Mouse (Mus musculus): Measurements from ENCODE around the gene Nup210. TPM values are rescaled to one million over a fixed set of nuclear protein-coding genes. Genes with fewer than 3 reads are reported as not detected.
A peak's percentile ranks its signal among the peaks of the same experiment; 100 is the strongest.

Nup210 gene
- polyA plus RNA-seq, 1 experiment, result 43.2 TPM

GRCm38 (mm10) chr6:91012458-91012857 lies 104.2 kb downstream of the Nup210 start:
- TF ChIP-seq CTCF (IDR thresholded peaks at IDR 0.05; ENCODE audit: borderline replicate concordance, extremely low read depth, insufficient read depth, insufficient read length) (no peak), POLR2A (IDR thresholded peaks at IDR 0.05; ENCODE audit: borderline replicate concordance, extremely low read depth, insufficient read depth, insufficient read length, poor library complexity, severe bottlenecking) (no peak)
- DNase-seq (ENCODE audit: low read depth), result no peak

DNA sequence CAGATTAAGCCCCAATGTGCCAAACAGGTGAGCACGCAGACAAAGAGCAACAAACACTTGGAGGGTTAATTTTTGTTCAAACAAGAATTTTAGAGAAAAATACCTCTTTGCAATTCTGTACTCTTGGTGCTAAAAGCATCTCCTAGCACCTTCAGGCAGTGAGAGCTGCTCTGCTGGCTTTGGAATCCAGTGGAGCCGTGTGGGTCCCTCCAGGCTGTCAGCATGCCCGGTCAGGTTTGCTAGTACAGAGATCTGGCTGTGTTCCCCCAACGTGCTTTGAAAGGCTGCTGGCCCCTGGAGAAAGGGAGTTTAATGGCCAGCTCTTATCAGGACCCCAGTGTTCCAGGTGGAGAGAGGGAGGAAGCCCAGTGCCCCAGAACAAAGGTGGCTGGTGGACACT lies 105.1 kb downstream of the Nup210 start:
- no peak for DNase-seq (ENCODE audit: low read depth)
- TF ChIP-seq CTCF (IDR thresholded peaks at IDR 0.05; ENCODE audit: borderline replicate concordance, extremely low read depth, insufficient read depth, insufficient read length), result no peak
- no peak for TF ChIP-seq POLR2A (IDR thresholded peaks at IDR 0.05; ENCODE audit: borderline replicate concordance, extremely low read depth, insufficient read depth, insufficient read length, poor library complexity, severe bottlenecking)

GRCm38 (mm10) chr6:91008284-91008830 lies 108.3 kb downstream of the Nup210 start:
- TF ChIP-seq POLR2A (IDR thresholded peaks at IDR 0.05; ENCODE audit: borderline replicate concordance, extremely low read depth, insufficient read depth, insufficient read length, poor library complexity, severe bottlenecking), result no peak

GRCm38 (mm10) chr6:91007207-91007606 lies 109.4 kb downstream of the Nup210 start:
- TF ChIP-seq CTCF (IDR thresholded peaks at IDR 0.05; ENCODE audit: borderline replicate concordance, extremely low read depth, insufficient read depth, insufficient read length) (no peak), POLR2A (IDR thresholded peaks at IDR 0.05; ENCODE audit: borderline replicate concordance, extremely low read depth, insufficient read depth, insufficient read length, poor library complexity, severe bottlenecking) (no peak)
- no peak for DNase-seq (ENCODE audit: low read depth)

More at GRCm38 (mm10) chr6:91008284-91008830, 108.3 kb downstream of the Nup210 start:
- DNase-seq (ENCODE audit: low read depth), result no peak

- no peak for DNase-seq (ENCODE audit: low read depth)
- TF ChIP-seq POLR2A (IDR thresholded peaks at IDR 0.05; ENCODE audit: borderline replicate concordance, extremely low read depth, insufficient read depth, insufficient read length, poor library complexity, severe bottlenecking) (no peak), CTCF (IDR thresholded peaks at IDR 0.05; ENCODE audit: borderline replicate concordance, extremely low read depth, insufficient read depth, insufficient read length) (no peak)
Observed at GRCm38 (mm10) chr6:91004157-91004556, 112.5 kb downstream of the Nup210 start.

DNA sequence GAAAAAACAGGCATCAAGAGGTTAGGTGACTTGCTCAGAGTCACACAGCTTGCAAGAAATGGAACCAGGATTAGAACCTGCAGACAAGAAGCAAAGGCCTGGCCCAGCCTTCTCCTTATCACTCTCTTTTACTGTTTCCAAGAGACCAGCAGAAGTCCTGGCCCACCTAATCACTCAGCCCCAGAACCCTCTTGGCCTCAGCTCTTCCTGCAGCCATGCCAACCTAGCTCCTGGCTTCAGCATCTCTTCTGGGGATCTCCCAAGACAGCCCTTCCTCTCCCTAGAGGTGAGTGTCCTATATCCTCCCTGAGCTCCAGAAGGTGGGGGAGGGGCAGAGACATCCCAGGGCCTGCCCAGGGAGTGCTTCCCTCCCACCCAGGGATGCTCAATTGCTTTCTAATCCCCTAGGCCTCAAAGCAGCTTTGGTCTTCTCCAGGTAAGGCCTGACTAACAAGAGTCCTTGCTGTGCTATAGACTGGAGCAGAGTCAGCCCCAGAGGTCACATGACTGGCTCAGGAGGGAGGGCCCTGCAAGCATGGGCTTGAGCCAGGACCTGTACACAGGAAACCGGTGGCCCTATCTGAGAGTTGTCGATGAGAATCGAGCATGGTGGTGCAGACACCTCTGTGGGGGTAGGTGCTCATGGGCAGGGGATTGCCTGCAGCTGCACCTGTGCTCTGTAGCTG lies 113.2 kb downstream of the Nup210 start:
- no peak for DNase-seq (ENCODE audit: low read depth)
- no peak for TF ChIP-seq POLR2A (IDR thresholded peaks at IDR 0.05; ENCODE audit: borderline replicate concordance, extremely low read depth, insufficient read depth, insufficient read length, poor library complexity, severe bottlenecking)
- no peak for TF ChIP-seq CTCF (IDR thresholded peaks at IDR 0.05; ENCODE audit: borderline replicate concordance, extremely low read depth, insufficient read depth, insufficient read length)

DNA sequence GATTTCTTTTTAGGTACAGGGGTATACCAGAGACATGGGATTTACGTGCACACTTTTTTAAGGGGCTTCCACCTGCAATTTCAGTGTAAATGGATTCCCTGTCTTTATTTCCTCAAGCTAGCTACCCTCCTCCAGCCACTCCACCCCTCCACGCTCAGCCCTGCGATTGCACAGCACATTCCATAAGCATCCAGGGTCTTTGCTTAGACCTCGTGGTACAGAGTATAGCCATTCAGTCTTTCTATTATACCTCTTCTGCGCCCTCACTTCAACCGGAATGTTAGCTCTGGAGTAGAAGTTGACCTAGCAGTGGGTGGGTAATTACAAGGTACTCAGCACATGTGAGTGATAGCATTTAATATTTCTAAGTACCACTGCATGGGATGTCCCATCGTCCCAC lies 115.1 kb downstream of the Nup210 start:
- TF ChIP-seq POLR2A (IDR thresholded peaks at IDR 0.05; ENCODE audit: borderline replicate concordance, extremely low read depth, insufficient read depth, insufficient read length, poor library complexity, severe bottlenecking), result no peak
- no peak for TF ChIP-seq CTCF (IDR thresholded peaks at IDR 0.05; ENCODE audit: borderline replicate concordance, extremely low read depth, insufficient read depth, insufficient read length)
- DNase-seq (ENCODE audit: low read depth), result no peak

GRCm38 (mm10) chr6:91000819-91001525 lies 115.7 kb downstream of the Nup210 start:
- peak; percentile 57 for DNase-seq (ENCODE audit: low read depth)
- TF ChIP-seq CTCF (IDR thresholded peaks at IDR 0.05; ENCODE audit: borderline replicate concordance, extremely low read depth, insufficient read depth, insufficient read length) (no peak), POLR2A (IDR thresholded peaks at IDR 0.05; ENCODE audit: borderline replicate concordance, extremely low read depth, insufficient read depth, insufficient read length, poor library complexity, severe bottlenecking) (no peak)

- TF ChIP-seq POLR2A (IDR thresholded peaks at IDR 0.05; ENCODE audit: borderline replicate concordance, extremely low read depth, insufficient read depth, insufficient read length, poor library complexity, severe bottlenecking), result no peak
- TF ChIP-seq CTCF (IDR thresholded peaks at IDR 0.05; ENCODE audit: borderline replicate concordance, extremely low read depth, insufficient read depth, insufficient read length), result no peak
- no peak for DNase-seq (ENCODE audit: low read depth)
Observed at GRCm38 (mm10) chr6:90999176-90999575, 117.5 kb downstream of the Nup210 start.

DNA sequence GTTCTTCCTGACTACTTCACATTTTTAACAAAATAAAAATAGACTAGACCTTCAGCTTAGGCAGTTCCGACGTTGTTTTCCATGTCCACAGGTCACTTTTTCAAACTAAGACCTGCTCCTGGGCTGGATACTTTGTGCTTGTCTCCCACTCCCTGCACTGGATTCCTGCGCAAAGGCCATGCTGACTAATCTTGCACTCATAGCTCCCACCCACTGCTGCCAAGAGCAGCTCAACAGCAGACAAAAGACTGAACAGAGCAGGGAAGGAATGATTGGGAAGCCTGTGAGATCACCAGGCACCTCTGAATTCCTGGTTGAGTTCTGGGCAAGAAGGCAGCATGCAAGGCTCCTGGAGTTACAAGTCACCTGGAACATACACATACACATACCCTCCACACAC lies 119.6 kb downstream of the Nup210 start:
- TF ChIP-seq CTCF (IDR thresholded peaks at IDR 0.05; ENCODE audit: borderline replicate concordance, extremely low read depth, insufficient read depth, insufficient read length), result no peak
- no peak for TF ChIP-seq POLR2A (IDR thresholded peaks at IDR 0.05; ENCODE audit: borderline replicate concordance, extremely low read depth, insufficient read depth, insufficient read length, poor library complexity, severe bottlenecking)
- no peak for DNase-seq (ENCODE audit: low read depth)

DNA sequence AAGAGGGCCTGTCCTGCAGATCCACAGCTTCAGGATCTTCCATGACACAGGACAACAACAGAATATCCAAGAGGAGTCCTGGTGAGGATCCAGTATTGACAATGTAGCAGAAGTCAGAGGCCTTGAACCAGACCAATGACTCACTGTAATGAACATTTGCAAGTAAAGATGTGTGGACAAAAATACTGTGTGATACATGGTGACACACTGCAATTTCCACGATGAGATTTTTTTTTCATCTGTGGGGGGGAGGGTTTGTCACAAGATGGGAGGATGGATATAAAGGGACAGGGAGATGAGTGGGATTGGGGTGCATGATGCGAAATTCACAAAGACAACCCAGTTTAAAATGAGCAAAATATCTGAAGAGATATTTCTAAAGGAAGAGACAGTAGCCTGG lies 120.4 kb downstream of the Nup210 start:
- DNase-seq (ENCODE audit: low read depth), result no peak
- no peak for TF ChIP-seq CTCF (IDR thresholded peaks at IDR 0.05; ENCODE audit: borderline replicate concordance, extremely low read depth, insufficient read depth, insufficient read length)
- TF ChIP-seq POLR2A (IDR thresholded peaks at IDR 0.05; ENCODE audit: borderline replicate concordance, extremely low read depth, insufficient read depth, insufficient read length, poor library complexity, severe bottlenecking), result no peak

Data from brain, embryonic 14.5 days (tissue).